ENCODE assay signal across 26 mouse cellular contexts in genomic region chr6:145640971-145641506, GRCm38 (mm10). TPM values are rescaled to one million over a fixed set of nuclear protein-coding genes. Genes with fewer than 3 reads are reported as not detected.
DNase-seq lines count a peak whose midpoint lies in the region; ATAC-seq and TF ChIP-seq lines count a peak whose summit lies in the region.
"Had no signal": no experiment of that assay in that cellular context is flagged by ENCODE, and none has a peak within 500 bp of the region (broad histone marks: within the 10 kb centered on the region; RNA-seq: fewer than 3 reads in every experiment).

No protein-coding gene starts in this region.

- DNase-seq in kidney, postnatal 10 days, result no peak
- DNase-seq in lung, postnatal 0 days (ENCODE audit: low spot score), result peak; percentile 81
- no peak for DNase-seq in lung, postnatal 25 days (ENCODE audit: low spot score)
- DNase-seq in midbrain, postnatal 0 days (ENCODE audit: low spot score), result no peak
- DNase-seq: adrenal gland, postnatal 10 days; cerebellum, adult 9-11 months; heart, adult 2 months; heart, postnatal 36 days; retina, postnatal 1 day; right cerebral cortex, postnatal 4 days had no signal

- H3K9me3 ChIP-seq in kidney, embryonic 16.5 days (ENCODE audit: low read length), result peaks cover 6% of the 10 kb centered on the region
- H3K9me3 ChIP-seq in lung, postnatal 0 days (ENCODE audit: low read length), result no peaks in the 10 kb centered on the region
- H3K9me3 ChIP-seq in intestine, embryonic 15.5 days, result no peaks in the 10 kb centered on the region
- H3K9me3 ChIP-seq in midbrain, postnatal 0 days (ENCODE audit: low read length), result no peaks in the 10 kb centered on the region

- peak overlapping the region; percentile 53; the same call in 1 of the 2 replicates for H3K27ac ChIP-seq in kidney, embryonic 16.5 days (ENCODE audit: low read length)
- peak overlapping the region; percentile 20; the same call in 1 of the 2 replicates for H3K27ac ChIP-seq in lung, postnatal 0 days (ENCODE audit: low read length)
- peak overlapping the region; percentile 31; the same call in 1 of the 2 replicates for H3K27ac ChIP-seq in embryonic fibroblast, embryonic 13.5 days (ENCODE audit: insufficient read depth, low read length)
- H3K27ac ChIP-seq in intestine, embryonic 15.5 days, result no peak overlapping the region
- no peak overlapping the region for H3K27ac ChIP-seq in midbrain, postnatal 0 days (ENCODE audit: low read depth, low read length)
- H3K27ac ChIP-seq: embryonic facial prominence, embryonic 12.5 days; heart, adult 2 months; hindbrain, embryonic 14.5 days; liver, embryonic 12.5 days had no signal

- WGBS in kidney, embryonic 16.5 days, result 53% methylated on average over 4 of the region's 4 CpGs
- 39% methylated on average over 4 of the region's 4 CpGs for WGBS in lung, postnatal 0 days
- WGBS in intestine, embryonic 15.5 days, result 50% methylated on average over 4 of the region's 4 CpGs
- WGBS in midbrain, postnatal 0 days, result 89% methylated on average over 4 of the region's 4 CpGs

- H3K4me3 ChIP-seq in kidney, embryonic 16.5 days (ENCODE audit: low read length), result no peak overlapping the region
- H3K4me3 ChIP-seq in lung, postnatal 0 days (ENCODE audit: low read depth, low read length), result no peak overlapping the region
- no peak overlapping the region for H3K4me3 ChIP-seq in embryonic fibroblast, embryonic 13.5 days (ENCODE audit: insufficient read depth, low read length)
- no peak overlapping the region for H3K4me3 ChIP-seq in intestine, embryonic 15.5 days (replicated peaks)
- H3K4me3 ChIP-seq in midbrain, postnatal 0 days (ENCODE audit: low read depth, low read length), result no peak overlapping the region
- H3K4me3 ChIP-seq: embryonic facial prominence, embryonic 12.5 days; heart, adult 2 months; liver, embryonic 12.5 days had no signal

- peaks cover 3% of the 10 kb centered on the region; the same call in 1 of the 2 replicates for H3K4me1 ChIP-seq in kidney, embryonic 16.5 days (ENCODE audit: insufficient read depth, low read length)
- H3K4me1 ChIP-seq in lung, postnatal 0 days (ENCODE audit: insufficient read depth, low read depth, low read length), result no peaks in the 10 kb centered on the region
- peaks cover 2% of the 10 kb centered on the region; the same call in 1 of the 2 replicates for H3K4me1 ChIP-seq in embryonic fibroblast, embryonic 13.5 days (ENCODE audit: control insufficient read depth, insufficient read depth, low read length)
- H3K4me1 ChIP-seq in intestine, embryonic 15.5 days (replicated peaks), result 0 out of 2 replicates have a peak, but pooled peaks cover 3% of the 10 kb centered on the region
- H3K4me1 ChIP-seq in midbrain, postnatal 0 days (ENCODE audit: insufficient read depth, low read length), result no peaks in the 10 kb centered on the region
- H3K4me1 ChIP-seq: embryonic facial prominence, embryonic 12.5 days; liver, embryonic 12.5 days had no signal

- no peaks in the 10 kb centered on the region for H3K36me3 ChIP-seq in kidney, embryonic 16.5 days (ENCODE audit: insufficient read depth, low read length)
- H3K36me3 ChIP-seq in lung, postnatal 0 days (ENCODE audit: insufficient read depth, low read length), result no peaks in the 10 kb centered on the region
- no peaks in the 10 kb centered on the region for H3K36me3 ChIP-seq in intestine, embryonic 15.5 days
- H3K36me3 ChIP-seq in midbrain, postnatal 0 days (ENCODE audit: insufficient read depth, low read length), result no peaks in the 10 kb centered on the region
- H3K36me3 ChIP-seq: embryonic facial prominence, embryonic 12.5 days; liver, embryonic 12.5 days had no signal

- H3K9ac ChIP-seq in kidney, embryonic 16.5 days (replicated peaks; ENCODE audit: low read length), result no peak overlapping the region
- H3K9ac ChIP-seq in lung, postnatal 0 days (replicated peaks; ENCODE audit: low read depth), result no peak overlapping the region
- H3K9ac ChIP-seq in intestine, embryonic 15.5 days, result no peak overlapping the region
- no peak overlapping the region for H3K9ac ChIP-seq in midbrain, postnatal 0 days (replicated peaks; ENCODE audit: low read length, poor library complexity, severe bottlenecking)
- H3K9ac ChIP-seq: embryonic facial prominence, embryonic 12.5 days; hindbrain, embryonic 14.5 days; liver, embryonic 12.5 days had no signal

- no peaks in the 10 kb centered on the region for H3K27me3 ChIP-seq in kidney, embryonic 16.5 days (ENCODE audit: insufficient read depth, low read length)
- H3K27me3 ChIP-seq in lung, postnatal 0 days (replicated peaks; ENCODE audit: insufficient read depth, low read length), result no peaks in the 10 kb centered on the region
- no peaks in the 10 kb centered on the region for H3K27me3 ChIP-seq in intestine, embryonic 15.5 days (replicated peaks)
- H3K27me3 ChIP-seq in midbrain, postnatal 0 days (ENCODE audit: insufficient read depth, low read length), result no peaks in the 10 kb centered on the region
- H3K27me3 ChIP-seq: embryonic facial prominence, embryonic 12.5 days; liver, embryonic 12.5 days; Patski had no signal

- H3K4me2 ChIP-seq in kidney, embryonic 16.5 days (replicated peaks; ENCODE audit: low read depth, low read length), result no peak overlapping the region
- H3K4me2 ChIP-seq in lung, postnatal 0 days (replicated peaks; ENCODE audit: low read depth, low read length), result no peak overlapping the region
- no peak overlapping the region for H3K4me2 ChIP-seq in intestine, embryonic 15.5 days (replicated peaks)
- no peak overlapping the region for H3K4me2 ChIP-seq in midbrain, postnatal 0 days (ENCODE audit: low read depth, low read length, poor library complexity, severe bottlenecking)
- H3K4me2 ChIP-seq: embryonic facial prominence, embryonic 12.5 days; hindbrain, embryonic 14.5 days; liver, embryonic 12.5 days; midbrain, embryonic 11.5 days had no signal

- TF ChIP-seq EP300 in lung, postnatal 0 days (IDR thresholded peaks at IDR 0.05), result peak; percentile 62

- TF ChIP-seq POLR2A in embryonic fibroblast, embryonic 13.5 days (IDR thresholded peaks at IDR 0.05; ENCODE audit: low read depth, low read length), result no peak

- no peak for TF ChIP-seq CTCF in lung, postnatal 0 days (IDR thresholded peaks at IDR 0.05)
- no peak for TF ChIP-seq CTCF in embryonic fibroblast, embryonic 13.5 days (IDR thresholded peaks at IDR 0.05; ENCODE audit: borderline replicate concordance, insufficient read depth, low read length)
- TF ChIP-seq CTCF in midbrain, postnatal 0 days (IDR thresholded peaks at IDR 0.05), result no peak

- ATAC-seq in kidney, embryonic 16.5 days (ENCODE audit: low FRiP score, low TSS enrichment), result no peak
- peak; percentile 63 for ATAC-seq in lung, postnatal 0 days
- no peak for ATAC-seq in intestine, embryonic 15.5 days
- ATAC-seq in midbrain, postnatal 0 days (ENCODE audit: low FRiP score), result no peak
- ATAC-seq: forebrain, embryonic 16.5 days; liver, embryonic 12.5 days; Patski had no signal

RNA-seq across cellular contexts. Expression of gene Tuba3b, which starts 25.5 kb away (rescaled TPM):
- 0.31 TPM in 1 of 2 replicates, not detected in the other for polyA plus RNA-seq in kidney, embryonic 16.5 days (2015; fragmentation: Nextera tagmentation; extraction: Ambion mirVana)
- not detected in 2 replicates for polyA plus RNA-seq in lung, postnatal 0 days (2015; fragmentation: Nextera tagmentation; extraction: Ambion mirVana)
- polyA plus RNA-seq in embryonic fibroblast, embryonic 13.5 days (2011; ENCODE audit: insufficient read length, low read depth, missing spikeins), result not detected in 2 replicates
- not detected in 2 replicates for polyA plus RNA-seq in intestine, embryonic 15.5 days (2015; fragmentation: Nextera tagmentation; extraction: Ambion mirVana)
- 0.44 TPM in 1 of 2 replicates, not detected in the other for total RNA-seq in midbrain, postnatal 0 days (2014; rRNA removed)
- polyA plus RNA-seq in midbrain, postnatal 0 days (2015; fragmentation: Nextera tagmentation; extraction: Ambion mirVana), result 0.11 TPM in 1 of 2 replicates, not detected in the other
- total RNA-seq: adrenal gland, postnatal 10 days; gastrocnemius, adult 8-10 months; layer of hippocampus, postnatal 25 days; left cerebral cortex, postnatal 14 days; monocyte, adult 5-6 weeks had no signal
- polyA plus RNA-seq: cortical plate, adult 2 months; embryonic facial prominence, embryonic 12.5 days; forebrain, embryonic 16.5 days; hindbrain, embryonic 14.5 days; intestine, embryonic 14.5 days; liver, embryonic 12.5 days; midbrain, embryonic 11.5 days; neural tube, embryonic 11.5 days; Patski had no signal

RNA-seq across cellular contexts. Expression of gene Lmntd1, which starts 26.9 kb away (rescaled TPM):
- 1.6 and 1.8 TPM in 2 replicates for polyA plus RNA-seq in kidney, embryonic 16.5 days (2015; fragmentation: Nextera tagmentation; extraction: Ambion mirVana)
- 0.74 and 0.81 TPM in 2 replicates for polyA plus RNA-seq in lung, postnatal 0 days (2015; fragmentation: Nextera tagmentation; extraction: Ambion mirVana)
- 1.2 TPM in 1 of 2 replicates, not detected in the other for polyA plus RNA-seq in embryonic fibroblast, embryonic 13.5 days (2011; ENCODE audit: insufficient read length, low read depth, missing spikeins)
- polyA plus RNA-seq in intestine, embryonic 15.5 days (2015; fragmentation: Nextera tagmentation; extraction: Ambion mirVana), result 0.73 and 0.80 TPM in 2 replicates
- total RNA-seq in midbrain, postnatal 0 days (2014; rRNA removed), result 2.0 and 2.3 TPM in 2 replicates
- polyA plus RNA-seq in midbrain, postnatal 0 days (2015; fragmentation: Nextera tagmentation; extraction: Ambion mirVana), result 1.5 and 2.7 TPM in 2 replicates
- total RNA-seq: monocyte, adult 5-6 weeks had no signal
- polyA plus RNA-seq: liver, embryonic 12.5 days; Patski had no signal

Comparison
In these comparisons a context has a peak if more than half of its experiments do, and no peak if none do; other contexts are left out.
1. H3K27ac ChIP-seq: peak in kidney, embryonic 16.5 days (single experiment), lung, postnatal 0 days (single experiment) and embryonic fibroblast, embryonic 13.5 days (single experiment); none in intestine, embryonic 15.5 days (single experiment) and midbrain, postnatal 0 days (single experiment).